Mouse (Mus musculus) forebrain, embryonic 15.5 days (tissue): Measurements from ENCODE around the gene Irf5. TPM values are rescaled to one million over a fixed set of nuclear protein-coding genes. Genes with fewer than 3 reads are reported as not detected.
"Not testable (repeated sequence)": the region's sequence is repeated elsewhere in the genome, so short reads cannot be mapped to it uniquely, and the experiment has no call there.

Experiments used
- ATAC-seq: fragments of 200-750 bp; cut with Nextera tagmentation; replicated peaks from 2 replicates; pipeline ENCODE4 v1.8.0; 2017; ENCODE audit warnings: mild to moderate bottlenecking, moderate TSS enrichment, moderate library complexity
- H3K27ac ChIP-seq: fragments of 300-500 bp; sonication (generic); replicated peaks from 2 replicates; pipeline ENCODE4 v1.5.1; 2015; ENCODE audit warnings: mild to moderate bottlenecking, inconsistent platforms
- H3K27me3 ChIP-seq: fragments of 300-500 bp; sonication (generic); 2 replicates; pipeline ENCODE4 v1.6.1; 2015; ENCODE audit warnings: inconsistent platforms
- H3K36me3 ChIP-seq: fragments of 300-500 bp; sonication (generic); 2 replicates; pipeline ENCODE4 v1.6.1; 2015; ENCODE audit warnings: mild to moderate bottlenecking, inconsistent platforms
- H3K4me1 ChIP-seq: fragments of 300-500 bp; sonication (generic); 2 replicates; pipeline ENCODE4 v1.6.1; 2015; ENCODE audit warnings: inconsistent platforms
- H3K4me2 ChIP-seq: fragments of 300-500 bp; sonication (generic); replicated peaks from 2 replicates; pipeline ENCODE4 v1.6.1; 2015; ENCODE audit warnings: mild to moderate bottlenecking, inconsistent platforms
- H3K4me3 ChIP-seq: fragments of 300-500 bp; sonication (generic); 2 replicates; pipeline ENCODE4 v1.5.1; 2015; ENCODE audit warnings: mild to moderate bottlenecking, inconsistent platforms
- H3K9ac ChIP-seq: fragments of 300-500 bp; sonication (generic); replicated peaks from 2 replicates; pipeline ENCODE4 v1.6.1; 2015; ENCODE audit warnings: mild to moderate bottlenecking, inconsistent platforms
- H3K9me3 ChIP-seq: fragments of 300-500 bp; sonication (generic); 2 replicates; pipeline ENCODE4 v1.6.1; 2016; ENCODE audit warnings: inconsistent platforms
- WGBS: fragments of 180-500 bp; shearing (Covaris S2); methylation state at CpG from one replicate; pipeline ENCODE4 v1.1.7; 2015; ENCODE audit warnings: mixed read lengths; 5-methylcytosine and 5-hydroxymethylcytosine counted together
- polyA plus RNA-seq: library from polyadenylated mRNA; unstranded; fragments of >200 nt; fragmentation: Nextera tagmentation; extraction: Ambion mirVana; gene quantifications from 2 replicates; pipeline ENCODE4 v1.2.1, GENCODE M21; 2015

The Irf5 gene
- polyA plus RNA-seq, 1 experiment from 2014 or later: 1.4 TPM

GRCm38 (mm10) chr6:29557112-29557511 is 30.7 kb downstream of the Irf5 start:
- 97% methylated on average over 2 of the region's 2 CpGs for WGBS
- no peak overlapping the region for H3K27ac ChIP-seq
- no peak for ATAC-seq
- H3K9ac ChIP-seq: no peak overlapping the region
- no peaks in the 10 kb centered on the region for H3K9me3 ChIP-seq
- no peaks in the 10 kb centered on the region for H3K27me3 ChIP-seq
- no peak overlapping the region for H3K4me3 ChIP-seq
- H3K36me3 ChIP-seq: peaks cover 80% of the 10 kb centered on the region
- H3K4me1 ChIP-seq: no peaks in the 10 kb centered on the region
- H3K4me2 ChIP-seq: no peak overlapping the region

GRCm38 (mm10) chr6:29576388-29576787 is 50.0 kb downstream of the Irf5 start:
- peaks cover 80% of the 10 kb centered on the region for H3K36me3 ChIP-seq
- H3K4me1 ChIP-seq, H3K4me2 ChIP-seq, H3K27ac ChIP-seq, H3K9ac ChIP-seq, H3K27me3 ChIP-seq, H3K9me3 ChIP-seq, ATAC-seq, H3K4me3 ChIP-seq: not testable (repeated sequence)
- 93% methylated on average over 3 of the region's 3 CpGs for WGBS

- no peaks in the 10 kb centered on the region for H3K4me1 ChIP-seq
- H3K9me3 ChIP-seq: no peaks in the 10 kb centered on the region
- no peak for ATAC-seq
- no peak overlapping the region for H3K9ac ChIP-seq
- no peak overlapping the region for H3K4me2 ChIP-seq
- no peak overlapping the region for H3K4me3 ChIP-seq
- peaks cover 74% of the 10 kb centered on the region for H3K36me3 ChIP-seq
- WGBS: 89% methylated on average over 1 of the region's 1 CpGs
- H3K27me3 ChIP-seq: no peaks in the 10 kb centered on the region
- no peak overlapping the region for H3K27ac ChIP-seq
These were observed 54.3 kb downstream of the Irf5 start for GRCm38 (mm10) chr6:29580770-29581169.

GRCm38 (mm10) chr6:29581202-29581601 is 54.8 kb downstream of the Irf5 start:
- Histone ChIP-seq H3K27me3 (no peaks in the 10 kb centered on the region), H3K36me3 (peaks cover 76% of the 10 kb centered on the region), H3K27ac (no peak overlapping the region), H3K4me2 (no peak overlapping the region), H3K9me3 (no peaks in the 10 kb centered on the region), H3K4me3 (no peak overlapping the region), H3K4me1 (no peaks in the 10 kb centered on the region), H3K9ac (no peak overlapping the region)
- 97% methylated on average over 3 of the region's 3 CpGs for WGBS
- ATAC-seq: no peak

Other genes with a start within 250 kb of the Irf5 start
- gene Fam71f2, start 247.0 kb upstream of the Irf5 start, polyA plus RNA-seq: 0.56 and 0.60 TPM in 2 replicates
- not detected in 2 replicates for gene Fam71f1, start 207.5 kb upstream of the Irf5 start, polyA plus RNA-seq
- gene Calu, start 178.6 kb upstream of the Irf5 start, polyA plus RNA-seq: 162 and 170 TPM in 2 replicates
- 0.37 and 0.50 TPM in 2 replicates for gene Opn1sw, start 138.2 kb upstream of the Irf5 start, polyA plus RNA-seq
- 42.2 and 42.8 TPM in 2 replicates for gene Ccdc136, start 130.3 kb upstream of the Irf5 start, polyA plus RNA-seq
- 1.9 and 2.0 TPM in 2 replicates for gene Flnc, start 93.4 kb upstream of the Irf5 start, polyA plus RNA-seq
- gene Atp6v1f, start 58.9 kb upstream of the Irf5 start, polyA plus RNA-seq: 327 TPM in 2 replicates
- gene Atp6v1fnb, start 55.2 kb upstream of the Irf5 start, polyA plus RNA-seq: 0.29 TPM in 1 of 2 replicates, not detected in the other
- 9.6 and 13.3 TPM in 2 replicates for gene Kcp, start 18.7 kb upstream of the Irf5 start, polyA plus RNA-seq
- gene Tnpo3, start 83.3 kb downstream of the Irf5 start, polyA plus RNA-seq: 107 and 111 TPM in 2 replicates
- 5.0 and 7.4 TPM in 2 replicates for gene Tspan33, start 167.6 kb downstream of the Irf5 start, polyA plus RNA-seq
- 14.4 and 16.3 TPM in 2 replicates for gene Smo, start 208.9 kb downstream of the Irf5 start, polyA plus RNA-seq
- 12.9 and 13.0 TPM in 2 replicates for gene Ahcyl2, start 241.4 kb downstream of the Irf5 start, polyA plus RNA-seq